Mouse (Mus musculus): ENCODE data around the gene Rbp4.

DNA sequence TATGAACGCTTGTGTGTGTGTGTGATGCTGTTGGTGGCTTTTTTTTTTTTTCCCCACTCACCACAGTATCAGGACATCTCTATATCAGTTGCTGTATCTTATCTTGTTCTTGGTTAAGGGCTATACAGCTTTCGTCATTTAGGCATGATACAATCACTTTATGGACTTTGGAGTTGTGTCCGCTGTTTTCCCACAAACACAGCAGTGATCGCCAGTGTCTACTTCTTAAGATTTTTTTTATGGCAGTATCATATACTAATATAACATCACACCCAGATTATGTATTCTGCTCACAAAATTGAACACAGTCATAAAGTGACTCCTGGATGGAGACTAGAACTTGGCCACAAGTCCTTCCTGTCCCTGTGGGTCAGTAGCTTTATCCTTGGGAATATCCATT lies 17.2 kb downstream of the Rbp4 start:
- TF ChIP-seq CTCF (IDR thresholded peaks at IDR 0.05; ENCODE audit: extremely low read depth, insufficient read depth, insufficient read length, insufficient replicate concordance) (no peak), POLR2A (IDR thresholded peaks at IDR 0.05; ENCODE audit: low read depth, low read length) (no peak)

Data from spleen, adult 2 months (tissue).